Comparison of ENCODE assay signal across 8 mouse cellular contexts in the genomic region with DNA sequence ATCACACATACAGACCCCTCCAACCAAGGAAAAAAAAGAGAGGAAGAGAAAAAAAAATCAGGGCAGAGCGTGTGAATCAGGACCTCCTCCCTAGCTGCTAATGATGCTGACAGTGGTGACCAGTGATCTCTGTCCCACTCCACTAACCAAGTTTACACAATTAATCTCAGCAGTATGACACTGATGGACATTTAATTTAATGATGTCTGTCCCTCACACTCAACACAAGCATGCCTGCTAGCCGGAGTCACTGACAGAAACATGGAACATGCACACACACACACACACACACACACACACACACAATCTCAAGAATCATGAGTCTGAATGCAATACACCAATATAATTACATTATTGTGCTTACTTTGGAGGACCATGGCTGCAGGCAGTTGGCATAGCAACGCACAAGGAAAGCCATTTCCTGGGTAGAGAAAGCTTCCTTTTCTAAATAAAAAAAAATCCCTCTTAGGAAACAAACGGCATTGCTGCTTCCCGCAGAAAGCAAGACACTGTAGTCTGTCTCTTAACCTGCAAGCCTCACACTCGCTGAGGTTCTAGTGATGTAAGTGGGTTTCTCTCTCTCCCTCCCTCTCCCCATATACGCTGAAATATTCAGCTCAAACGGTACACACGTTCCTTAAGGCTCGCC.
A peak's percentile ranks its signal among the peaks of the same experiment; 100 is the strongest.
DNase-seq lines count a peak whose midpoint lies in the region; ATAC-seq and TF ChIP-seq lines count a peak whose summit lies in the region.

No protein-coding gene starts in this region.

- intact Hi-C loops in gastrocnemius, postnatal 36 days (cut with DNase I) = loop anchor here (2.0 kb wide), 1 partner anchor 35 kb away; no protein-coding TSS in a partner anchor

- peak overlapping the region; percentile 50 for H3K4me3 ChIP-seq in forebrain, postnatal 0 days (ENCODE audit: low read depth, low read length)
- peak overlapping the region; percentile 44 for H3K4me3 ChIP-seq in midbrain, embryonic 13.5 days (replicated peaks)

- TF ChIP-seq CTCF in forebrain, postnatal 0 days (IDR thresholded peaks at IDR 0.05; ENCODE audit: low read depth) = no peak

- peak overlapping the region; percentile 54 for H3K4me2 ChIP-seq in forebrain, postnatal 0 days (ENCODE audit: low read depth)
- peak overlapping the region; percentile 57 for H3K4me2 ChIP-seq in midbrain, embryonic 13.5 days (replicated peaks)

- DNase-seq in layer of hippocampus, postnatal 14 days (ENCODE audit: low spot score in 2 of 2) = peak; percentile 54 to 59
- no peak for DNase-seq in layer of hippocampus, postnatal 36 days
- DNase-seq in cerebellum, postnatal 25 days = peak; percentile 59 to 67
- DNase-seq in forebrain, postnatal 0 days = peak; percentile 82
- no peak for DNase-seq in gastrocnemius, postnatal 36 days
- no peak for DNase-seq in liver
- DNase-seq in frontal cortex, postnatal 10 days (ENCODE audit: low spot score in 2 of 2) = no peak

- H3K4me1 ChIP-seq in forebrain, postnatal 0 days (ENCODE audit: insufficient read depth) = no peaks in the 10 kb centered on the region; the same call in 1 of the 2 replicates
- H3K4me1 ChIP-seq in midbrain, embryonic 13.5 days (replicated peaks) = peaks cover 44% of the 10 kb centered on the region

- H3K27me3 ChIP-seq in forebrain, postnatal 0 days (ENCODE audit: insufficient read depth, low read length) = no peaks in the 10 kb centered on the region
- no peaks in the 10 kb centered on the region for H3K27me3 ChIP-seq in midbrain, embryonic 13.5 days

- peak overlapping the region; percentile 66 for H3K9ac ChIP-seq in forebrain, postnatal 0 days
- H3K9ac ChIP-seq in midbrain, embryonic 13.5 days (replicated peaks) = peak overlapping the region; percentile 65

- no peaks in the 10 kb centered on the region for H3K9me3 ChIP-seq in forebrain, postnatal 0 days (ENCODE audit: low read length)
- no peaks in the 10 kb centered on the region for H3K9me3 ChIP-seq in midbrain, embryonic 13.5 days

- ATAC-seq in forebrain, postnatal 0 days = peak; percentile 80
- peak; percentile 82 for ATAC-seq in midbrain, embryonic 13.5 days

- H3K36me3 ChIP-seq in forebrain, postnatal 0 days (ENCODE audit: insufficient read depth) = no peaks in the 10 kb centered on the region
- no peaks in the 10 kb centered on the region for H3K36me3 ChIP-seq in midbrain, embryonic 13.5 days

- 2% methylated on average over 10 of the region's 10 CpGs for WGBS in forebrain, postnatal 0 days
- 9% methylated on average over 10 of the region's 10 CpGs for WGBS in midbrain, embryonic 13.5 days

- peak overlapping the region; percentile 97 for H3K27ac ChIP-seq in forebrain, postnatal 0 days (ENCODE audit: low read depth, low read length)
- peak overlapping the region; percentile 86 for H3K27ac ChIP-seq in midbrain, embryonic 13.5 days

Comparison
In these comparisons a context has a peak if more than half of its experiments do, and no peak if none do; other contexts are left out.
1. DNase-seq: peak in layer of hippocampus, postnatal 14 days (2 of 2), cerebellum, postnatal 25 days (2 of 2) and forebrain, postnatal 0 days (single experiment); none in layer of hippocampus, postnatal 36 days (0 of 2), gastrocnemius, postnatal 36 days (0 of 2), liver (single experiment) and frontal cortex, postnatal 10 days (0 of 2).